Mouse (Mus musculus) cerebellum, postnatal 4 days (tissue): ENCODE measurements around the gene Mms22l.
"Not testable (repeated sequence)": the region's sequence is repeated elsewhere in the genome, so short reads cannot be mapped to it uniquely, and the experiment has no call there.

Experiments
- DNase-seq, 2 experiments: peaks; one replicate each; pipeline ENCODE4 v3.0.0; 2022; ENCODE audit warnings: low spot score in 2 of 2, mixed read lengths in 1 of 2

Gene Mms22l

GRCm38 (mm10) chr4:24620440-24620839 lies 124.2 kb downstream of the Mms22l start:
- no peak for DNase-seq

- DNase-seq: no peak
Measured at GRCm38 (mm10) chr4:24621422-24622187, 125.4 kb downstream of the Mms22l start.

DNA sequence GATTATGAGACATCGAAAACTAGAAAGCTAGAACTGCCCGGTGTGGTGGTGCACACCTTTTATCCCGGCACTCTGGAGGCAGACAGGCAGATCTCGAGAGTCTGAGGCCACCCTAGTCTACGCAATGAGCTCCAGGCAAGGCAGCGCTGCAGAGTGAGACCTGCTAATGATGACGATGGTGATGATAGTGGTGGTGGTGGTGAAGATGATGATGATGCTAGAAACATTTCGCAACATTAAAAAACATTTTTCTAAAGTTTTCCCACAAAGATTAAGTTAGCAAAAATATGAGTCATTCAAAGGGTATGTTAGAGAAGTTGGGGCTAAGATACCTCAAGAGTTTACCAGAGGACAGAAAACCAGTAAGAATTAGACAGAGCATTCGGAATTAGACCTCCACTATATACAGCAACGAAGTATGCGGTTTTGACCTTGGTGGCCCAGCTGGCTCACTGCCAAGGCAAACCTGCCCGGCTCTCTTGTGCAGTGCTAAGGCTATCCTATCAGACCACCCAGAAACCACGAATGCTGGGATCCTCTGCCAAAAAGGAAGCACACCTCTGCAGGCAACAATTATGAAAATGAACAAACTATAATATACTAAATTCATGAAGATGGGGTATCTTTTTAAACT lies 129.8 kb downstream of the Mms22l start:
- no peak for DNase-seq

- no peak for DNase-seq
Measured at GRCm38 (mm10) chr4:24626686-24627085, 130.4 kb downstream of the Mms22l start.

GRCm38 (mm10) chr4:24627871-24628270 lies 131.6 kb downstream of the Mms22l start:
- DNase-seq: no peak

DNA sequence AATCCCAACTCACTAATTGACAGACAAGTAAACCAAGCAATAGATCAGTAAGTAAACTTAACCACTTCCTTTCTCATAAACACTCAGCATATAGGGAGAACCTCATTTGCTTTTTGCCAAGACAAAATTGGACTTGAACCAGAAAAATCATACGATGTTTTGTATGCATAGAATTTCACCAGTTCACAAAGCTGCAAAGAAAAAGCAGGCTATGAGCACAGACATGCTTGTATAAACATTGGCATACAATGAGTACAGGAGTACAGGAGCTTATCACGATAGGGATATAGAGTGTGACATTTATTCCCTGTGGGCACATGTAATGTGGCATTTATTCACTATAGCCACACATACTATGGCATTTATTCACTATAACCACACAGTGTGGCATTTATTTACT lies 134.2 kb downstream of the Mms22l start:
- DNase-seq: no peak

DNA sequence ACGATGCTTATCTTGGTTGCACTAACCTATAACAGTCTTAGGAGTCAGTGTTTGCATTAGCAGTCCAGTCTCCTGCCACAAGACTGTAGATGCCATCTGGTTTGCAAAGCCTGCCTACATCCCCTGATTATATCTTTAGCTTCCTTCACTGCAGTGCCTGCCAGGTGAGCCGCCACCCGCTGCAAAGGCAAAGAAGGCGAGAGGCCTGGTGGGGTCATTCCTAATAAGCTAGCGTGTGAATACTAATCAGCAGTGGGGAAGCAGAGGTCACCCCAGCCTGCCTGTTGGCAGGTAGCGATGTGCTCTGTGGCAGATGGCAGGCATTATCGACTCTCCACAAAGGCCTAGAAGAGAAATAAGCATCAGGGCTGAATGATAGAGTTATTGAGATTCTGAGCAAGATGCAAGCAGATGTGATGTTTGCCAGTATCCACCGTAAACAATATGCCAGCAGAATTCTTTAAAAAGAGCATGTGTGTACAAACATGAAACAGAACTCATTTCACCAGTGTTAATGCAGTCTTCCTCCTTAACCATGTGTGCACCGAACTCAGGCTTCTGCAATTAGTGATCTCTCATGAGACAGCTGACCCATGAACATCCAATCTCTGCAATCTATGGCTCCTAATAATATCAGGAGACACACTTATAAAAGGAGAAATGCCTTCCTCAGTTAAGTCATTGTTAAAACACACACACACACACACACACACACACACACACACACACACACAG lies 135.1 kb downstream of the Mms22l start:
- DNase-seq: peak in 1 of 2 experiments; percentile 20

GRCm38 (mm10) chr4:24642306-24642705 lies 146.1 kb downstream of the Mms22l start:
- DNase-seq: peak in 1 of 2 experiments; percentile 10

- not testable (repeated sequence) for DNase-seq
Measured at GRCm38 (mm10) chr4:24644735-24645134, 148.5 kb downstream of the Mms22l start.
